Mouse (Mus musculus): ENCODE results near the gene Iqcd.

Iqcd gene

DNA sequence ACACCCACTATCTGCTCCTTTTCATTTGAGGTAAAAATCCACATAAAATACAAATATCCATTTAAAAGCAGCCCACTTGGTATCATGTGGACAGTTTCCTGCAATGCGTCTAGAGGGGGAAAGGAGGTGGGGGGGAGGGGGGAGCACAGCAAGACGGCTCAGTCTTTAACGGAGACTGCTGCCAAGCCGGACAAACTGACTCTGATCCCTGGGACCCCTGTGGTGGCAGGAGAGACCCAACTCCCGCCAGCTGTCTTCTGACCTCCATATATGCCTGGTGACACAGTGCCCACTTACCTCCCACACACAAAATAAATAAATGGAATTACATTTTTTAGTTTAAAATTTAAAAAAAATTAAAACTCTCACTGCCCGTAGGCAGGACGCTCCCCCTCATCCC, 14.7 kb downstream of the Iqcd start:
- no peak for DNase-seq (ENCODE audit: low read depth)

DNA sequence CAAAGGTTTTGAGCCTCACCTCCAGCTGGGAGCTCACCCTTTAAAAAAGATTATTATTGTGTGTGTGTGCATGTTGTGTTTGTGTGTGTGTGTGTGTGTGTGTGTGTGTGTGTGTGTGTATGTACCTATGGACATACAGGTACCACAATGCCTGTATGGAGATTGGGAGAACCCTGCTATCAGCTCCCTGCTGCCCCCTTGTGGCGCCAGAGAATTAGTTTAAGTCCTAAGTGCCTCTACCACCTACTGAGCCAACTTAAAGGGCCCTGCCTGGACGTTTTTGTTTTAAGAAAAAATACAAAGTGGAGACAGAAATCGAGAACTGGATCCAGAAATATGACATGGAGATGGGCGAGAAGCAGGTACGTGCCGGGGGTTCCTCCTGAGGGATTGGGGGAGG, 16.0 kb downstream of the Iqcd start:
- peak; percentile 94 for DNase-seq (ENCODE audit: low read depth)

GRCm38 (mm10) chr5:120605241-120605661, 16.4 kb downstream of the Iqcd start:
- DNase-seq (ENCODE audit: low read depth), result no peak

DNA sequence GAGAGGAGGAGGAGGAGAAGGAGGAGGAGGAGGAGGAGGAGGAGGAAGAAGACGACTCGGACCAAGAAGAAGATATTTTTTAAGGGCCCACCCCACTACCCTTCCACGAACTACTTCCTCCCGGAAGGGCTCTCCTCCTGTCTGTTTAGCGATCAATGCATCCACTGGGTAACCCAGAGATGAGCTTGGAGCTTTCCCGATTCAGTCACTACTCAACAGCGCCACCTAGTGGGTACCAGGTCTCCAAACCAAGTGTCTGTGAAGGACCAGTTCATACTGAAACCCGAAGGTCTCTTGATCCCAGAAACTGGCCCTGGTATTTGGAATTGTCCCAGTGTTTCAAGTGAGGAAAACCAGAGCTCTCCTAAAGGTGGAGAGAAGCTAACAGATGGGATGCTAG, 16.9 kb downstream of the Iqcd start:
- DNase-seq (ENCODE audit: low read depth), result peak; percentile 96

DNA sequence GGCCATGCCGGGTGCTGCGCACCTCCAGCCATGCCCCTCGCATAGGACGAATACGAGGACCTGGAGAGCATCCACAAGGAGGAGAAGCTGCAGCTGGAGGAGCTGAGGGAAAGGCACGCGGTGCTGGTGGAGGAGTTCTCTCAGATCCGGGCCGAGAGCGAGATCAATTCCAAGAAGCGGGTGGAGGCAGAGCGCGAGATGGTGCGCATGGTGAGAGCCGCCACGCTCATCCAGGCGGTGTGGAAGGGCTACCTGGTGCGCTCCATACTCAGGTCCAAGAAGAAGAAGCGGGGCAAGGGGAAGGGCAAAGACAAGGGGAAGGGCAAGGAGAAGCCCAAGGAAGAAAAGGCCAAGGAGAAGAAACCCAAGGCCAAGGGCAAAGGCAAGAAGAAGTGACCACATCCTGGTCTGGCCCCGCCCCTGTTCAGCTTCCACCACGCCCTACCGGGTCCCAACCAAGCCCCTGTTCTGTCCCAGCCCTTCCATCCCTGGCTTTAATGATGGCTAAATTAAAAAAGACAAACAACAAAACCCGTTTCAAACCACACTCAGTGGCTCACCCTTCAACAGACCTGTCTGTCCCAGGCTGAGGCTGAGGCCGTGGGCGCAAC, 17.9 kb downstream of the Iqcd start:
- no peak for DNase-seq (ENCODE audit: low read depth)

DNA sequence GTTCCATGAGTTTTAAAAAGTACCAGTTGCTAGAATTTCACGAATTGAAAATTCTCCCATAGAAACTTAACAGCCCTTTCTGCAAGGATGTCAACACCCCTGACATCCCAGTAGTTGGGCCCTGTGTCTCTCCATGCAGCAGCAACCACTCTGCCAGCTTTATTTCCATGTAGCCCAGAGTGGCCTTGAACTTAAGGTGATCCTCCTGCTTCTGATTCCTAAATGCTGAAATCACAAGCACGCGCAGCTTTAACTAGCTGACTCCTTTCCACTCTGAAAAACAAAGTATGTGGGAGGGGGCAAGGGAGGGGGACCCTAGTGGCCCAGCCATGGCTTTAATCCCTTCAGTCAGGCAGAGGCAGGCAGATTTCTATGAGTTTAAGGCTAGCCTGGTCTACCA, 18.5 kb downstream of the Iqcd start:
- DNase-seq (ENCODE audit: low read depth), result no peak

DNA sequence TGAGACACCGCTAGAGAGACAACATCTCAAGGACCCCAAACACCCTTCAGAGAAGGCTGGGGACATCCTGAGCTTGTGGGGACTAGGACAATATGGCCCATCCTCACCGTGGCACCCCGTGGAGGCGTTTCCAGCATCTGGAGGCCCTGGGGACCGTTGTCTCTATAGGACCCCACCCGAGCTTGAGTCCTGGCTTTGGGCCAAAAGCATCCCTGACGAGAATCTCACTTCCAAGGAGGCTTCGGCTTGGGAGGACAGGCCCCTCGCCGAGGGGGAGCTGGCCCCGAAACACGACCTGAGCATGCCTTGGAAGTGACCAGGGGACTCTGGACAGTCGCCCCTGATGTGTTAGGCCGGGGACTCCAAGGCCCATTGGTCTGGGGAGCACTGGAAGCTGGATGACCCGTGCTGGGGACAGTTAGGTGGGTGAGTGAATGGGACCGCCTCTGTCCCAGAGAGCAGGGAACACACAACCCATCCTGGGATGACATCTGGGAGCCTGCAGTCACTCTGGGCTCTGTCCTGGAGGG, 20.5 kb downstream of the Iqcd start:
- DNase-seq (ENCODE audit: low read depth), result no peak

GRCm38 (mm10) chr5:120610906-120611305, 22.1 kb downstream of the Iqcd start:
- no peak for DNase-seq (ENCODE audit: low read depth)

- DNase-seq (ENCODE audit: low read depth), result no peak
Observed at GRCm38 (mm10) chr5:120611416-120611815, 22.6 kb downstream of the Iqcd start.

- DNase-seq (ENCODE audit: low read depth), result no peak
Observed at GRCm38 (mm10) chr5:120612442-120612821, 23.6 kb downstream of the Iqcd start, which contains the start of the genes Rita1 and Ddx54. TSS of gene Rita1 (minus strand) at chr5:120612589. TSS of gene Ddx54 (plus strand) at chr5:120612739.

- DNase-seq (ENCODE audit: low read depth), result peak; percentile 100
Observed at GRCm38 (mm10) chr5:120612822-120613604, 24.2 kb downstream of the Iqcd start.

DNA sequence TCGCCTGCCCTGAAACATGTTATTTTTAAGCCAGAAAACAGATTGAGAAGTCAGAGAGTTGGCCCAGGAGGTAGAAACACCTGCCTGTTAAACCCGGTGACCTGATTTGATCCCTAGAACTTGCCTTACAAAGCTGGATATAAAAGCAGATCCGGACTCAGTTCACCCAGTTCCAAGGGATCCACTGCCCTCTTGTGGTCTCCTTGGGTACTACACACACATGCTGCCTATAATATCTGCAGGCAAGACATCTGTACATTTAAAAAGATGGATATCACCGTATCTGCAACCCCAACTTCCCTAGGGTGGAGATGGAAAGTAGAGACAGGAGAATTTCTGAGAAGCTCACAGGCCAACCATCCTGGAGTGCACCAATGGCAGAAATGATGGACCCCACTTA, 27.1 kb downstream of the Iqcd start:
- DNase-seq (ENCODE audit: low read depth), result peak; percentile 84

GRCm38 (mm10) chr5:120618778-120619177, 30.0 kb downstream of the Iqcd start:
- no peak for DNase-seq (ENCODE audit: low read depth)

DNA sequence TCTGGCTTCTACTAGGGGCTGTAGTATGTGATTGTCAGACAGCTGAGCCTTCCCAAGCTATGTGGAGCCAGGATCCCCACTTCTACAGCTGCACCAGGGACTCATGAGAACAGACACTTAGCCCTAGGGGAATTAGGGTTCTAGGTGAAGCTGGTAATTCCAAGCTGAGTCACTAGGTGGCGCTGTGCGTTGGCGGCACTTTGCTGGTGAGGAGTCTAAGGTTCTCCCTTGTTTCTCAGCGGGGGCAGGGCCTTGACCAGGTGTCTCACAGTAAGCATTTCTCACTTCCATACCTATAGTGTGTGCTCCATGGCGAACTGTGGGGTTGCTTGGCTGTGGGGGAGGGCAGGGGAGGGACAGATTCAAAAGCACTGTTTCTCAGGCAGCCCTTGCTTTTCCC, 30.4 kb downstream of the Iqcd start:
- DNase-seq (ENCODE audit: low read depth), result peak; percentile 88

DNA sequence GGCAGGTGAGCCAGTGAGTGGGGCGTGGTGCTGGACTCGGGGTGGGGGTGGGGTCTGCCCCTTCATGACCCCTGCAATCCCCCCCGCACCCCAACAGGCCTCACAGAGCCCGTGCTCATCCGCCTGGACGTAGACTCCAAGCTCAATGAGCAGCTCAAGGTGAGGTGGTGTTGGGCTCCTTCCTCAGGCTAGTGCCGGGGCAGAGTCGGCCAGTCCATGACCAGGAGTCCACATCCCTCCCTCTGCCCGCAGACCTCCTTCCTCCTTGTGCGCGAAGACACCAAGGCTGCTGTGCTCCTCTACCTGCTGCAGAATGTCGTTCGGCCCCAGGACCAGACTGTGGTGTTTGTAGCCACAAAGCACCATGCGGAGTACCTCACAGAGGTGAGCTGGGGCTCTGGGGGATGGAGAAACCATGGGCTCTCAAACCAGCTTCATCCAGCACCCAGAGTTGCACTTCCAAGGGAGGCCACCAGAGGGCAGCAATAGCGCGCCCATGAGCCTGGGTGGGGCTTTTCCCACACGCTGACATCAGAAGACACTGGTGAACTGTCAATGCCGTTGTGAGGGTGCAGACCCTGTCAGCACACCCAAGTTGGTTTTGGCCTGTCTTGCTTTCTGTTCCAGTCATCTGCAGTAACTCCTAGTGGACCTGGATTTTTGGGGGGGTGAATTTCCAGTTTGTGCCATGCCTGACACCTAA, 31.7 kb downstream of the Iqcd start:
- DNase-seq (ENCODE audit: low read depth), result peak; percentile 96

DNA sequence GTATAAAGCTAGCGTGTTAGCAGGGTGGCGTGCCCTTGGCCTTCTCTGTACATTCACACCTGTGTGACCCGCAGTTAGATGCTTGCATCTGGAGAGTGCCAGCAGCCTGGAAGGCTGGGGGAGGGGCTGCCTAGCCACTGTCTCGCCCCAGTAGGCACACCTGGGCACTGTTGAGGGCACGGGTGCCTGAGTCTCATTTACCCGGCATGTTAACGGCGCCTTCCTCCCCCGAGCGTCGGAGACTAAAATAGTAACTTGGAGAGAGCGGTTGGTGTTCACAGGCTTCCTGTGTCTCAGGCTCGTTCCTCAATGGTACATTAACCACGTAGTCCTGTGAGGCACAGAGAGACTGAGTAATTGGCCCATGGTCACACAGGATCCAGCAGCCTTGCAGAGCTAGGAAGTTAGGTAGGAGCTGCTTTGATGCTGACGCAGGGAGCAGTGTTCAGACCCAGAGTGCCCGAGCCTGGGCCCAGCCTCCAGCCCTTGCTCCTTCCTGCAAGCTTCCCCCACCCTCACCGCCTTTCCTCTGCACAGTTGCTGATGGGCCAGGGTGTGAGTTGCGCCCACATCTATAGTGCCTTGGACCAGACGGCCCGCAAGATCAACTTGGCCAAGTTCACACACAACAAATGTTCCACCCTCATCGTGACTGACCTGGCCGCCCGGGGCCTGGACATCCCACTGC, 32.4 kb downstream of the Iqcd start:
- peak; percentile 87 for DNase-seq (ENCODE audit: low read depth)

GRCm38 (mm10) chr5:120621846-120622197, 33.0 kb downstream of the Iqcd start:
- DNase-seq (ENCODE audit: low read depth), result no peak

- peak; percentile 90 for DNase-seq (ENCODE audit: low read depth)
Observed at GRCm38 (mm10) chr5:120622198-120622851, 33.5 kb downstream of the Iqcd start.

GRCm38 (mm10) chr5:120624427-120624826, 35.6 kb downstream of the Iqcd start:
- DNase-seq (ENCODE audit: low read depth), result no peak

DNA sequence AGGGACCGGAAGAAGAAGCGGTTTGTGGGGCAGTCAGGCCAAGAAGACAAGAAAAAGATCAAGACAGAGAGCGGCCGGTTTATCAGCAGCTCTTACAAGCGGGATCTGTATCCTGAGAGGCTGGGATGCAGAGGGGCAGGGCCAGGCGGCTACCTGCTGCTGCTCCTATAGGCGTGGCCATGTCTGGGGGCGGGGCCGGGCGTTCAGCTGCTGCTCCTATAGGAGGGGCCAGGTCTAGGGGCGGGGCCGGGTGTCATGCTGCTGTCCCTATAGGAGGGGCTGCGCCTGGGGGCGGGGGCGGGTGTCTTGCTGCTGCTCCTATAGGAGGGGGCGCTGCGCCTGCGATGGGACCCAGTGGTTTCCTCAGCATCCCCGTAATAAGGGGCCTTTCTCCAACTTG, 37.6 kb downstream of the Iqcd start:
- no peak for DNase-seq (ENCODE audit: low read depth)

GRCm38 (mm10) chr5:120627515-120628300, 38.9 kb downstream of the Iqcd start:
- no peak for DNase-seq (ENCODE audit: low read depth)
